Mouse (Mus musculus) megakaryocyte, embryonic 14.5 days (primary cell): ENCODE measurements around the gene Tspear.

Experiments used
- FLI1 ChIP-seq: IDR thresholded peaks from 2 replicates; pipeline ENCODE4 v1.6.1; 2012; ENCODE audit warnings: low read length, inconsistent platforms, mixed read lengths
- GATA1 ChIP-seq: IDR thresholded peaks from 3 replicates; pipeline ENCODE4 v1.6.1; 2012; ENCODE audit warnings: mixed read lengths, low read length, inconsistent platforms, borderline replicate concordance

DNA sequence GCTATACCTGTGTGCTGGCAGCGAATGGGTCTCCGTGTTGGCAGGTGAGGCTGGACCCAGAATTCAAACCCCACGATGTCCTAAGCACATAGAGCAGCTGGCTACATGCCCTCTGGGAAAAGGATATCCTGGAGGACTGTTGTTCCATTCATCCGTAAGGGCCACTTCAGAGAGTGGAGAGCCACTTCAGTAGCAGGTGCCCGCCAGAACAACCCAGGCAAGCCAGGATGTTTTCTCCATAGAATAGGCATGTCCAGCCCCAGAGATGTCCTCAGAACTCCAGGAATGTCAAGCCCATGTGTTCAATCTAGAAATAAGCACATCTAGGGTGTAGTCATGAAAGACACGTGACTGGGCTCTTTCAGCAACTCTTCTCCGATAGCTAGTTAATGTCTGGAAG is 183.3 kb downstream of the Tspear start:
- TF ChIP-seq FLI1 (no peak), GATA1 (no peak)
